Mouse (Mus musculus) embryo, embryonic 10.5 days (tissue): ENCODE measurements around the gene Fam160a1.
A peak's percentile ranks its signal among the peaks of the same experiment; 100 is the strongest.

Source experiments
- DNase-seq: peaks from one replicate; pipeline ENCODE4 v3.0.0-alpha.2; 2015; ENCODE audit warnings: low spot score

Fam160a1 gene

GRCm38 (mm10) chr3:85817191-85817590 lies at the start of gene Fam160a1:
Gene Fam160a1 (minus strand): TSS chr3:85817291.
- no peak for DNase-seq

GRCm38 (mm10) chr3:85863996-85864395 lies 46.9 kb upstream of the Fam160a1 start:
- peak; percentile 51 for DNase-seq

- DNase-seq: no peak
Measured at GRCm38 (mm10) chr3:85862886-85863285, 45.8 kb upstream of the Fam160a1 start.

- no peak for DNase-seq
Measured at GRCm38 (mm10) chr3:85860996-85861395, 43.9 kb upstream of the Fam160a1 start.

GRCm38 (mm10) chr3:85859311-85859710 lies 42.2 kb upstream of the Fam160a1 start:
- no peak for DNase-seq

GRCm38 (mm10) chr3:85858140-85859135 lies 41.3 kb upstream of the Fam160a1 start:
- no peak for DNase-seq

GRCm38 (mm10) chr3:85857083-85857482 lies 40.0 kb upstream of the Fam160a1 start:
- no peak for DNase-seq

- no peak for DNase-seq
Measured at GRCm38 (mm10) chr3:85855947-85856346, 38.9 kb upstream of the Fam160a1 start.

- no peak for DNase-seq
Measured at GRCm38 (mm10) chr3:85855043-85855442, 38.0 kb upstream of the Fam160a1 start.

GRCm38 (mm10) chr3:85854143-85854542 lies 37.1 kb upstream of the Fam160a1 start:
- DNase-seq: no peak

- DNase-seq: no peak
Measured at GRCm38 (mm10) chr3:85853715-85854114, 36.6 kb upstream of the Fam160a1 start.

GRCm38 (mm10) chr3:85850079-85850478 lies 33.0 kb upstream of the Fam160a1 start:
- no peak for DNase-seq

- DNase-seq: no peak
Measured at GRCm38 (mm10) chr3:85846316-85846715, 29.2 kb upstream of the Fam160a1 start.

GRCm38 (mm10) chr3:85845341-85845740 lies 28.2 kb upstream of the Fam160a1 start:
- DNase-seq: no peak

GRCm38 (mm10) chr3:85842881-85843218 lies 25.8 kb upstream of the Fam160a1 start:
- no peak for DNase-seq

GRCm38 (mm10) chr3:85842177-85842880 lies 25.2 kb upstream of the Fam160a1 start:
- DNase-seq: no peak

GRCm38 (mm10) chr3:85841454-85842176 lies 24.5 kb upstream of the Fam160a1 start:
- DNase-seq: peak; percentile 39

GRCm38 (mm10) chr3:85833627-85834026 lies 16.5 kb upstream of the Fam160a1 start:
- DNase-seq: no peak

GRCm38 (mm10) chr3:85832490-85833155 lies 15.5 kb upstream of the Fam160a1 start:
- peak; percentile 31 for DNase-seq

GRCm38 (mm10) chr3:85831785-85832184 lies 14.7 kb upstream of the Fam160a1 start:
- DNase-seq: no peak

GRCm38 (mm10) chr3:85829047-85829446 lies 12.0 kb upstream of the Fam160a1 start:
- no peak for DNase-seq

- DNase-seq: no peak
Measured at GRCm38 (mm10) chr3:85827815-85828214, 10.7 kb upstream of the Fam160a1 start.
